Mouse (Mus musculus): Measurements from ENCODE around the gene Spaca3. TPM values are rescaled to one million over a fixed set of nuclear protein-coding genes. Genes with fewer than 3 reads are reported as not detected.
A peak's percentile ranks its signal among the peaks of the same experiment; 100 is the strongest.

Gene Spaca3
- total RNA-seq, 2 experiments from 2014 or later: not detected

GRCm38 (mm10) chr11:80862941-80863340, 4.8 kb downstream of the Spaca3 start:
- no peak for ATAC-seq (ENCODE audit: poor library complexity, severe bottlenecking)

GRCm38 (mm10) chr11:80868039-80868438, 9.9 kb downstream of the Spaca3 start:
- no peak for ATAC-seq (ENCODE audit: poor library complexity, severe bottlenecking)

- peak; percentile 54; the same call in 1 of the 2 replicates for ATAC-seq (ENCODE audit: poor library complexity, severe bottlenecking)
Measured at GRCm38 (mm10) chr11:80872509-80873474, 14.6 kb downstream of the Spaca3 start.

- no peak for ATAC-seq (ENCODE audit: poor library complexity, severe bottlenecking)
Measured at GRCm38 (mm10) chr11:80877131-80877651, 19.0 kb downstream of the Spaca3 start.

- no peak for ATAC-seq (ENCODE audit: poor library complexity, severe bottlenecking)
Measured at GRCm38 (mm10) chr11:80878026-80878425, 19.9 kb downstream of the Spaca3 start.

- ATAC-seq (ENCODE audit: poor library complexity, severe bottlenecking): no peak
Measured at GRCm38 (mm10) chr11:80882229-80882810, 24.2 kb downstream of the Spaca3 start.

GRCm38 (mm10) chr11:80884521-80885231, 26.5 kb downstream of the Spaca3 start:
- no peak for ATAC-seq (ENCODE audit: poor library complexity, severe bottlenecking)

- no peak for ATAC-seq (ENCODE audit: poor library complexity, severe bottlenecking)
Measured at GRCm38 (mm10) chr11:80886365-80886764, 28.2 kb downstream of the Spaca3 start.

GRCm38 (mm10) chr11:80887021-80887420, 28.9 kb downstream of the Spaca3 start:
- ATAC-seq (ENCODE audit: poor library complexity, severe bottlenecking): no peak

- no peak for ATAC-seq (ENCODE audit: poor library complexity, severe bottlenecking)
Measured at GRCm38 (mm10) chr11:80889336-80890063, 31.3 kb downstream of the Spaca3 start.

- no peak for ATAC-seq (ENCODE audit: poor library complexity, severe bottlenecking)
Measured at GRCm38 (mm10) chr11:80895853-80896252, 37.7 kb downstream of the Spaca3 start.

GRCm38 (mm10) chr11:80900555-80900954, 42.4 kb downstream of the Spaca3 start:
- ATAC-seq (ENCODE audit: poor library complexity, severe bottlenecking): no peak

- ATAC-seq (ENCODE audit: poor library complexity, severe bottlenecking): no peak
Measured at GRCm38 (mm10) chr11:80902664-80903063, 44.5 kb downstream of the Spaca3 start.

- no peak for ATAC-seq (ENCODE audit: poor library complexity, severe bottlenecking)
Measured at GRCm38 (mm10) chr11:80903426-80903825, 45.3 kb downstream of the Spaca3 start.

GRCm38 (mm10) chr11:80904559-80904958, 46.4 kb downstream of the Spaca3 start:
- no peak for ATAC-seq (ENCODE audit: poor library complexity, severe bottlenecking)

- no peak for ATAC-seq (ENCODE audit: poor library complexity, severe bottlenecking)
Measured at GRCm38 (mm10) chr11:80906456-80906855, 48.3 kb downstream of the Spaca3 start.

GRCm38 (mm10) chr11:80907820-80908219, 49.7 kb downstream of the Spaca3 start:
- ATAC-seq (ENCODE audit: poor library complexity, severe bottlenecking): no peak

GRCm38 (mm10) chr11:80912721-80913120, 54.6 kb downstream of the Spaca3 start:
- no peak for ATAC-seq (ENCODE audit: poor library complexity, severe bottlenecking)

GRCm38 (mm10) chr11:80913408-80914024, 55.4 kb downstream of the Spaca3 start:
- ATAC-seq (ENCODE audit: poor library complexity, severe bottlenecking): no peak

Data from megakaryocyte, adult 5-6 weeks (primary cell).